Mouse (Mus musculus) megakaryocyte progenitor cell, adult 5-6 weeks (primary cell): ENCODE measurements around the gene Per1. TPM values are rescaled to one million over a fixed set of nuclear protein-coding genes. Genes with fewer than 3 reads are reported as not detected.

Source experiments
- ATAC-seq: replicated peaks from 2 replicates; pipeline ENCODE4 v1.8.0; 2016; ENCODE audit warnings: mild to moderate bottlenecking, moderate TSS enrichment, inconsistent platforms; ENCODE audit not compliant: poor library complexity
- total RNA-seq, 2 experiments: library from RNA; stranded (forward) in 1 of 2; stranded (reverse) in 1 of 2; fragments of 157-497, 149-512 nt in 1 of 2; fragments of 200-1000 nt in 1 of 2; gene quantifications; 2 replicates each; pipeline versions ENCODE4 v1.2.3 to v1.2.4; 2015 to 2017

Per1 gene
- total RNA-seq (2015): 8.3 and 8.8 TPM in 2 replicates
- 4.0 and 4.8 TPM in 2 replicates for total RNA-seq (2017)

DNA sequence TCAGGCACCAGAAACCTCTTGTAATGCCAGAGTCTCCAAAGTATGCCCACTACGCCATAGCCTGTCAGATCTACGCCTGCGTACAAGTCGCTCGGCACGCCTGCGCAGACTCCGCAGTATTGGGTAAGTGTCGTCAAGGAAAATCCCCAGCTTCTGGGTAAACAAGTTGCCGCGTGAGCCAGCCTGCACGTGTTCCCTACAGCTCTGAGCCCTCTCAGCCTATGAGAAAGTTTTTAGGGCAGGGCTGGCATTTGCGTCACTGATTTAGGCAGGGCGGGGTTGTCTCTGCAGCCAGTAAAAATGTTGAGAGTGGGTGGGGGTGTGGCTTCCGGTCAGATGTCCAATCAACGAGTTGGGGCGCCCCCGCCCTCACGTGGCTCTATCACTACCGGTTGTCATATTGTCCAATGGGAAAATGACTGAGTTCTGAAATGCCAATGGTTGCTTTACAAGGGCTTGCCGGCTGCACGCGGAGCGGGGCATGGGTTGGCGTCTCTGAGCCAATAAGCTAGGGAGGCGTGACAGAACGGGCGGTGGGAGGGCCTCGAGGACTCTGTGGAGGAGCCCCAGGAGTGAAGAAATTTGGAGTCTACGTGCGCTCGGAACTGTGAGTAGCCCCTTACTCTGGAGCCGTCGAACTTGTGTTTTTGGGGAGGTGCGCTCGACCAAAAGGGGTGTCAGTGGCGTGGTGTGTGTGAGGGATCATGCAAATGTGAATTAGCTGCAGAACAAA lies at the start of gene Per1:
TSS of gene Per1 (plus strand) at position 521 of the 733 bp plus-strand sequence.
- ATAC-seq: peak; percentile 55

DNA sequence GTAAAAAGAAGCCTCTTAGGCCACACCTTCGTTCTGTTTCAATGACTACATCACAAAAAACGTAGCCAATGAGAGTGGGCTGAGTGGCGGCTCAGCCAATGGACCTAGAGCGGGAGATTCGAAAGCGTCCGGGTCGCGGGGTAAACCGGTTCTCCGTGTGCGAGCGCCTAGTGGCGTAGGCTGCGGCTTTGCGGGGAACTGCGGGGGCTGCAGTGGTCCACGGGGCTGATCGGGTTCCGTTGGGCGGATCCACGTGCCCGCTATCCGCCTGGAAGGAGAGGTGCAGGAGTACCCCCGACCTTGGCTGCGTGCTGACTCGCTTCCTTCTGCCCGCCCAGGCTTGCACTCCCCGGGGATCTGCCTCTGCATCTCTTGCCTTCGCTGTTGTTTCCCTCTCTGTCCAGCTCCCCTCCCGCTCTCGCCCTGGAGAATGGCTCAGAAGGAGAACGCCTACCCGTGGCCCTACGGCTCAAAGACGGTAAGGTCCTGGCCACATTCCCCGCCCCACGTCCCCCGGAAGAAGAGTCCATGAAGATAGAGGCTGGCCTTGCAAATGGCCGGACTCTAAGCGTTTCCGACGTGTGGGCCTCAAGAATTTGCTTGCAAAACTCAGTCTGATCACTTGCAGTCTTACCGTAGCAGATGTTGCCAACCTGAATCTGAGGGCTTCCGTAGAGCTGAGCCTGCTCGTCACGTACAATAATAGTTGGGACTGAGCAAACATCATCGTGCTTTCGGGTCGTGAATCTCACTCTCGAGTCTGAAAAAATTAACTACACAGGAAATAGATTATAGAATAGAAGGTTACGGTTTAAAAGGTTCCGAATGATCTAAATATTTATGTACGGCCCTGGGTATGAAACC lies 49.3 kb upstream of the Per1 start, which contains the start of gene Aurkb:
TSS of gene Aurkb (plus strand) at position 117 of the 864 bp plus-strand sequence.
- peak; percentile 71 for ATAC-seq

- no peak for ATAC-seq
Observed at GRCm38 (mm10) chr11:69046395-69046774, 48.6 kb upstream of the Per1 start.

- ATAC-seq: no peak
Observed at GRCm38 (mm10) chr11:69047592-69047991, 47.4 kb upstream of the Per1 start.

DNA sequence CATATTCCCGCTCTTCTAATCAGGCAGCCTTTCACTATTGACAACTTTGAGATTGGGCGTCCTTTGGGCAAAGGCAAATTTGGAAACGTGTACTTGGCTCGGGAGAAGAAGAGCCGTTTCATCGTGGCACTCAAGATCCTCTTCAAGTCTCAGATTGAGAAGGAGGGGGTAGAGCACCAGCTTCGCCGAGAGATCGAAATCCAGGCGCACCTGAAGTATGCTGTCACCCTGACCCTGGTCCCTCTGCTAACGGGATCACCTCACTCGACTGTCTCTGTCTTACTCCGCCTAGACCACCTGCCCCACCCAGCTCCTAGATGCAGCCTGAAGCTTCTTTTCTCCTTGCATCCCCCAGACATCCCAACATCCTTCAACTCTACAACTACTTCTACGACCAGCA lies 46.9 kb upstream of the Per1 start:
- ATAC-seq: no peak

GRCm38 (mm10) chr11:69050748-69051147 lies 44.3 kb upstream of the Per1 start:
- no peak for ATAC-seq

GRCm38 (mm10) chr11:69051771-69052170 lies 43.2 kb upstream of the Per1 start:
- ATAC-seq: no peak

DNA sequence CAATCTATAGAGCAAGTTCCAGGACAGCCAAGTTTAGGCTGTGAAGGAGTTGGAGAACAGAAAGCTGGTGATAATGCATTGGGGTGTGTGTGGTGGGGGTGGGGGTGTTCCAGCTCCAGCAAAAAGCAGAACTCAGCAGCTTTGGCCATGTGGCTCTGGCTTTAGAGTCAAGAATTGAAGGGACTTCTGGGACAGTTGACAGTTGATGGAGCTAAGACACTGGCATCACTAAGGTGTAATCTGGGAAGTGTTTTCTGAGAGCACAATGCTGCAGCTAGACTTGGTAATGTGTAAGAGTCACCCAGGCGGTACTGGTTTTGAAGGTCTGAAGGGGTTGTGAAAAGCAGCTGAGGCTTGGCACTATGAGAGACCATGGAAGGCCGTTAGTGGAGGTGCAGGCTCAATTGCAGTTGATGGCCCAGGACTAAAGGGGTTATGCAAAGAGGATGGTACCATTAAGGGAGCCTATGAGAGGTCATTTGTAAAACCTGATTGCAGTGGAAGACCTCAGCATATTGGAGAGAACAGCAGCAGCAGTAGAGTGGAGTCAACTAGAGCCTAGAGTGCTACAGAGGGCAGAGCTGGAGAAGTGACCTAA lies 42.1 kb upstream of the Per1 start:
- peak; percentile 46 for ATAC-seq

DNA sequence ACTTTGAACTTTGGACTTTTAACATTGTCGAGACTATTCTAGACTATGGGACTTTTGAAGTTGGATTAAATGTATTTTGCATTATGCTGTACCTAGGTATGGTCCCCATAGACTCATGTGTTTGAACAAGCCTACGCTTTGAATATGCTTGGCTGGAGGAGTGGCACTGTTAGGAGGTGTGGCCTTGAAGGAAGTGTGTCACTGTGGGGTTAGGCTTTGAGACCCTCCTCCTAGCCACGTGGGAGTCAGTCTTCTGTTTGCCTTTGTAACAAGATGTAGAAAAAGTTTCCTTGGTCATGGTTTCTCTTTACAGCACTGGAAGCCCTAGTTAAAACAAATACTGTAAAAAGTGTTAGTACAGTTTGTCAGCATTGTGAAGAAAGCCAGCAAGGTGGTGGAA lies 41.2 kb upstream of the Per1 start:
- no peak for ATAC-seq

GRCm38 (mm10) chr11:69058265-69058664 lies 36.8 kb upstream of the Per1 start:
- no peak for ATAC-seq

GRCm38 (mm10) chr11:69058729-69059356 lies 36.2 kb upstream of the Per1 start:
- no peak for ATAC-seq

GRCm38 (mm10) chr11:69059357-69059974 lies 35.6 kb upstream of the Per1 start, which contains the start of gene Borcs6:
Gene Borcs6, plus strand, starts transcription at chr11:69059717.
- ATAC-seq: peak; percentile 74

DNA sequence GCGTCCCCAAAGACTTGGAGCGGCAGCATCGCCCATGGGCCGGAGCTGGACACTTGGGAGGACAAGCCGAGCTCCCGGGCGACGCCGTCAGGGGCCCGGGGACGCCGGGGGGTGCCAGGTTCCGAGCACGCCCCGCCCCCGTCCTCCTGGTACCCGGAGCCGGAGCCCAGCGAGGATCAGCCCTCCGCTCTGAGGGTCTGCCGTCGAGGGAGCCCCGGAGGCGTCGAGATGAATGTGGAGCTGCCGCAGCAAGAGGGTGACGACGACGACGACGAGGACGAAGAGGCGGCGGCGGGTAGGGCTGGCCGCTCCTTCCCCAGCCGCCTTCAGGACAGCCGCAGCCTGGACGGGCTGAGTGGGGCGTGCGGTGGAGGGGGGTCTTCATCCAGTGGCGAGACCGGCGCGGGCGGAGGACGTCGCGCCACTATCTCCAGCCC lies 35.0 kb upstream of the Per1 start:
- ATAC-seq: no peak

DNA sequence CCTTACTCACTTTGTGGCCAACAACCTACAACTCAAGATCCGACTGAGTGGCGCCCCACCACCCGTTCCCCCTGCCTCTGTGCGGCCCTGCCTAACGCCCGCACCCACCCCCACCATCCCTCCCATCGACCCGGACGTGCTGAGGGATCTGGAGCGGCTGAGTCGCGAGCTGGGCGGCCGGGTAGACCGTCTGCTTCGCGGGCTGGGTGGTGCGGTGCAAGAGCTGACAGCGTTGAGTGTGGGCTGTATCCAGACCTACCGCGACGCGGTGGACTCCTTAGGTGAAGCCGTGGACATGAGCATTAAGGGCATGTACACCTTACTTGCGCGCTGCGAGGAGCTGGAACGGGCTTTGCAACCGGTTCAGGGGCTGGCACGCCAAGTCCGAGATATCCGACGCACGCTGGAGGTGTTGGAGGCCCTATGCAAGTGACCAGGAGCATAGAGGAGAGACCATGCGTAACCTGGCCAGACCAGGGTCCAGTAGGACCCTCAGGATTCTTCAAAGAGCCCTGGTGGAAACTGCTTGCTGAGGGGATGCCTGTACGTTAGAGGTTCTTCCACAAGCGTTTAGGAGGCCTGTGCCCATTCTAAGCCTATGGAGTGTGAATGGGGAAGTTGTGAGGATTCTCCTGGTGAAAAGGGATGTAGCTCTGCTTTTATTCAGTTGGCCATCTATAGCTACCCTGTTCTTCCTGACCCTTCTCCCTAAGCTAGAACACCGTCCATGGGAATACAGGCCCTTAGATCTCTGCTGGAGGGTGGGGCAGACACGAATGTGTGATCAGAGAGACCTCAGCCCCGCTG lies 34.4 kb upstream of the Per1 start:
- ATAC-seq: no peak

DNA sequence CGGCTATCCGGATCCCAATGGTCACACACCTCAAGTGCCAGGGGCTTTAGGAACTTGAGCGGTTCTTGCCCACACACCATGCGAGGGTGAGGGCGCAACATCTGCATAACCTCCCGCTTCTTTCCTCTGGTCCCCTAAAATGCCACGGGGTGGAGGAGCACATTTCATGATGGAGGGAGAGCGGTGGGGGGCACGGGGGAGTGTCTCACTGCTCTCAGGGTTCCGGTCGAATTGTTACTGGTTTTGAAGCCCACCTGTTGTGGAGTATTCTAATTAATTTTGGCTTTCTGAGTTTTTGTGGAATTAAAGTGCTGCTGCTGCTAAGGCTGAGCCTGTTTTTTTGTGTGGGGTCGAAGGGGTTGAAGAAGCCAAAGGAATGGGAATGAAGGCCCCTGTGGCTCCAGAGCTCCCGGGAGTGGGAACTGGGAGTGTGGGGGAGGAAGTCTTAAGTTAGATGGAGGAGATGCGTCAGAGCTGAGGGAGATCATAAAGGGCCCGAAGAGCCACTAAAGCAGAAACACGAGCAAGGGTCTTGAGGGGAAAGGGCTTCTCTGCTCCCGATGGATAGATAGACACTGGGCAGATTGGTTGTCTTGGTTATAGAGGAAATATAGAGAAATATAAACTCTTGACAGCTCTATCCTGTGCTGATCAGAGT lies 33.6 kb upstream of the Per1 start:
- ATAC-seq: no peak

DNA sequence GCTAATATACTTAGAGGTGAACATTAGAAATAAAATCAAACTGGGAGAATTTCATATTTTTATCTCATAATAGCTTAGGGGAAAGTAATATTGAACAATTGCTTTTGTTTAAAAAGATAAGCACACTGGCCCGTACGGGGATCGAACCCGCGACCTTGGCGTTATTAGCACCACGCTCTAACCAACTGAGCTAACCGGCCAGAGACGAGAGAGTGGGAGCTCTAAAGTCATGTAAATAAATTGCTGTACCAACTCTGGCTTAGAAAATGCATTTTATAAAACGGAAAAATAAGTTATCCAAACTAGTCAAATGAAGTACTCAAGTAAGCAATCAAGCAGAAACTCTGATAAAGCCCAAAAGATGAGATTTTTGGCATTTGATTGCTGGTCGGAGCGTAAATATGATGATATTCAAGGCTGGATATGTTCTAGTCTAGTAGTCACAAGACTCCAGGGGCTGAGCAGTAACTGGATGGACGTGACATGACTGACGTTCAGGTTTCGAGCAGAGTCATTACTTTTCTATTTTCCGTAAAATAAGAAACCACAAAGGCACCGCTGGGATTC lies 32.7 kb upstream of the Per1 start:
- no peak for ATAC-seq

- peak; percentile 38 for ATAC-seq
Observed at GRCm38 (mm10) chr11:69062761-69063224, 32.2 kb upstream of the Per1 start.

- 0 out of 2 replicates have a peak, but pooled peaks have one; percentile 7 for ATAC-seq
Observed at GRCm38 (mm10) chr11:69063413-69064201, 31.4 kb upstream of the Per1 start.
